Mouse (Mus musculus) cortical plate, adult 2 months (tissue): ENCODE measurements at regions not wholly inside any gene's neighbourhood (a gene's known extent, or its start where the extent isn't known, plus 50 kb on each side); places are given as distances from the start of the nearest gene placed in this dataset.

Experiments
- H3K27ac ChIP-seq: fragments of 200-500 bp; 2 replicates; pipeline ENCODE4 v1.5.1; 2012; ENCODE audit warnings: low read length, control low read depth, inconsistent platforms; ENCODE audit not compliant: insufficient read depth
- H3K4me1 ChIP-seq: fragments of 200-500 bp; 2 replicates; pipeline ENCODE4 v1.6.1; 2011; ENCODE audit warnings: low read length; ENCODE audit not compliant: control insufficient read depth, insufficient read depth
- H3K4me3 ChIP-seq: fragments of 200-500 bp; 2 replicates; pipeline ENCODE4 v1.5.1; 2011; ENCODE audit warnings: mild to moderate bottlenecking, low read length, control low read depth; ENCODE audit not compliant: insufficient read depth
- CTCF ChIP-seq: fragments of 200-500 bp; IDR thresholded peaks from 2 replicates; pipeline ENCODE4 v1.5.1; 2011; ENCODE audit warnings: mild to moderate bottlenecking, control low read depth, low read length; ENCODE audit not compliant: insufficient read depth; ENCODE audit errors: extremely low read depth
- POLR2A ChIP-seq: fragments of 200-500 bp; IDR thresholded peaks from 2 replicates; pipeline ENCODE4 v1.6.1; 2011; ENCODE audit warnings: mild to moderate bottlenecking, low read length, control low read depth; ENCODE audit not compliant: insufficient read depth; ENCODE audit errors: extremely low read depth

- no peak overlapping the region for H3K27ac ChIP-seq
- TF ChIP-seq CTCF (no peak), POLR2A (no peak)
- no peaks in the 10 kb centered on the region for H3K4me1 ChIP-seq
- H3K4me3 ChIP-seq, result no peak overlapping the region
These were observed 62.2 kb upstream of the Blcap start for GRCm38 (mm10) chr2:157633286-157633685.

DNA sequence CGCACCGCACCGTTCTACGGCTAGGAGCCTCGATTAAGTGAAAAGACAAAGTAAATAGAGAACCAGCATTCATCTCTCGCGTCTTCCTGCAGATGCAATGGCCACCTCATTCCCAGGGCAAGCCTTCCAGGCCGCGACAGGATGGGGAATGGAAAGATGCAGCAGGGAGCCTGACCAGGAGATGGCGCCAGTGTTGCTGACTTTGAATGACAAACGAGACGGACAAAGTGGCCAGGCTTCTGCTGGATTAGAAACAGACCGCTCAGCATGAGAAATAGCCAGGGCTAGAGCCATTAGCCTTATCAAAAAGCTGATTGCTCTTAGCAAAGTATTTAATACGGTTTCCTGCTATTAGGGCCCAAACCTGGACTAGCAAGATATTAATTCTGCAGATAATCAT lies 64.6 kb upstream of the Blcap start:
- no peak overlapping the region for H3K27ac ChIP-seq
- TF ChIP-seq POLR2A (no peak), CTCF (peak; percentile 96)
- H3K4me1 ChIP-seq, result no peaks in the 10 kb centered on the region
- H3K4me3 ChIP-seq, result no peak overlapping the region

- no peak overlapping the region for H3K27ac ChIP-seq
- no peak overlapping the region for H3K4me3 ChIP-seq
- TF ChIP-seq CTCF, result no peak
- no peaks in the 10 kb centered on the region for H3K4me1 ChIP-seq
These were observed 69.8 kb upstream of the Blcap start for GRCm38 (mm10) chr2:157640873-157641272.

DNA sequence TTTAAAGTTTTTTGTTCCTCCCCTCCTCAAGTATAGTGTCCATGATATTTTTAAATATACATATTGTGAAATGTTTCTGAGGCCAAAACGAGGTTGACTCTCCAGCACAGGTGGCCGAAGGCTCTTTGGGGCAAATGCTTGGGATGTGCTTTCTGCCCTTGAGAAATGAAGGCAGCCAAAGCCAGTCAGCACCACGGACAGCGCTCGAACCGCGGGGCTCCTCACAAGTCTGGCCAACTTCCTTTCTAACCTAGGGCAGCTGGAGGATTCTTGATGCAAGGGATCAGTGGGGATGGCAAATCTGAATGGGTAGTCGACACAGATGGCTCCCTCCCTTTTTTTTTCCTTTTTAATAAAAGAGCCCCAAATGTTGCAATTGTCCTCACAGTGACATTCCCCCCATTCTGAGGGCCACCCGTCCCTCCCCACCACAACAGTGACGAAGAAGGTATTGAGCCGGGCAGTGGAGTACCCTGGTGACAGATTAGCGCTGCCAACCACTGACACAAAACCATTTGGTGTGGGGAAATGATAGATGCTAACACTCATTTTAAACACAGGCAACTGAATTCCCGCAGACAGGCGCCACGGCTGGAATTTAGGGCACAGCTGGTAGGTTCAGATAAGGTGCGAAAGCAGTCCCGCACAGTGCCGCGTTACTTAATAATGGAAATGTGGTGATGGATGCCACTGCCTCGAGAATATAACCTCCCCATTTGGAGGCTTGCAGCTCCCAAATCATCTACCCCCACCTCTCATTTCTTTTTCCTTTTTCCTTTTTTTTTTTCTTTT lies 73.4 kb upstream of the Ctnnbl1 start:
- Histone ChIP-seq H3K4me3 (no peak overlapping the region), H3K27ac (no peak overlapping the region), H3K4me1 (no peaks in the 10 kb centered on the region)
- TF ChIP-seq POLR2A (no peak), CTCF (no peak)

DNA sequence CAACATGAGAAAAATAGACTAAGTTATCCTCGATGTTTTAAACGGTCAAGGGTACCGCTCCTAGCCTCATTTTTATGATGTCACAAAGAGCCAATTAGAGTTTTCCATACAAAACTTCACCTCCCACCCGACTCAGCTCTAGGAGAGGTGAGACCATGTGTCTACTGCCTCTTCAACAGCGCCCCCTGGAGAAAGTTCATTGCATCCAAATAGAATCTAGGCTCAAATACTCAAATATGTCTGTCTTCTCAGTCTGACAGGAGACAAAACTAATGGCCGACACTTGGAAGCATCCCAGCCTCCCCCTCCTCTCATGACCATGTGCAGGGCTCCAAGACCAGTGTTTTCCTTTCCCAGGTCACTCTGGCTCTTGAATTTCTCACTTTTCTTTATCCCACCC lies 72.7 kb upstream of the Ctnnbl1 start:
- TF ChIP-seq POLR2A (no peak), CTCF (no peak)
- H3K4me3 ChIP-seq, result no peak overlapping the region
- no peak overlapping the region for H3K27ac ChIP-seq
- H3K4me1 ChIP-seq, result no peaks in the 10 kb centered on the region

GRCm38 (mm10) chr2:157670191-157670590 lies 67.0 kb upstream of the Ctnnbl1 start:
- no peak overlapping the region for H3K4me3 ChIP-seq
- H3K4me1 ChIP-seq, result no peaks in the 10 kb centered on the region
- H3K27ac ChIP-seq, result no peak overlapping the region
- TF ChIP-seq CTCF (no peak), POLR2A (no peak)

GRCm38 (mm10) chr2:157674906-157675305 lies 62.3 kb upstream of the Ctnnbl1 start:
- Histone ChIP-seq H3K27ac (no peak overlapping the region), H3K4me1 (no peaks in the 10 kb centered on the region), H3K4me3 (no peak overlapping the region)
- TF ChIP-seq POLR2A (no peak), CTCF (no peak)

DNA sequence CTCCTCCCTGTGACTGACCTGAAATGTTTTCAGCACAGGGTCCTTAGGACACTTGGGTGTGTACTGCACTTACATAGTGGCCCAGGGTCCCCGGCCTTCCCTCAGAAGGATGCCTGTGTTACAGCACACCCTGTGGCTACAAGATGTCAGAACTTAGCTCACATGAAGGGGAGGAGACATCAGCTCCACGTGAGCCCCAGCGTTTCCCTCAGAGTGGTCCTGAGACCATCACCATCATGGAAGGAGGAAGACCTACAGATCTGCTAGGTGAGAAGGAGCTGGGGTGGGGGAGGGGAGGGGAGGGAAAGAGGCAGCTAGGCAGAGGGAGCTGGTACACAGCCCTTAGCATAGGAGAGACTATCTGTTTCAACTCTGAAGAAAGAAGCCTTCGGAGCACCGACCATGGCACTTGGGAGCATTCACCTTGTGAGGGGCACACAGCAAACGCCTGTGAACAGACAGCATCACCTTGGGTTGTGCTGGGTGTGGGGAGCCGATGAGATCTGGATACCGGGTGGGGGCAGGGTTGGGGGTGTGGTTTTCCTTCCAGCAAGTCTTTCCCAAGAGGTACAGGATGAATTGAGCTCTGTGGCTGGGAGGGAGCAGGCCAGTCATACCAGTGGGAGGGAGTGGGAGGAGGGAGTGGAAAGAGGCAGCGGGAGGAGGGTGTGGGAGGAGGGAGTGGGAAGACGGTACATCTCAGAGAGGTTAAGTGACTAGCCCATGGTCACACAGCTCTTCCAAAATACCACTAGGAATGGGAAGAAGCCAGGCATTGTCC lies 60.6 kb upstream of the Ctnnbl1 start:
- Histone ChIP-seq H3K4me3 (no peak overlapping the region), H3K27ac (no peak overlapping the region), H3K4me1 (no peaks in the 10 kb centered on the region)
- TF ChIP-seq POLR2A, result no peak
- TF ChIP-seq CTCF, result no peak

DNA sequence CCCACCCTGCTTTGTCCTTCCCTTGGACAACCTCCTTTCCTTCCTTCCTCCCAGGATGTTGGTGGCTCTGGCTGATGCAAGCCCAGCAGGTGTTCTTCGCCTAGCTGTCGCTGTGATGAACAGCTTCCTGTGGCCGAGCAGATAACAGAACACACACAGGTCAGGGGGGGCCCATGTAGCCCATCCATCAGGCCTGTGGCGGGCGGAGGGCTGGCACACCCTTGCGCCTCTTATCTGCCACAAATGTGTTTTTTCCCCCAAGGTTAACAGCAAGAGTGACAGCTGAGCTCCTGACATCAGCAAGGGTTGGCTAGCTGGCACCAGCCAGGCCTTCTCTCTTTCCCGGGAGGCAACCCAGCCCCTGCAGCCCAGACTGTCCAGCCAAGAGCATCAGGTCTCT lies 59.9 kb upstream of the Ctnnbl1 start:
- Histone ChIP-seq H3K27ac (no peak overlapping the region), H3K4me3 (no peak overlapping the region), H3K4me1 (no peaks in the 10 kb centered on the region)
- TF ChIP-seq POLR2A (no peak), CTCF (no peak)

DNA sequence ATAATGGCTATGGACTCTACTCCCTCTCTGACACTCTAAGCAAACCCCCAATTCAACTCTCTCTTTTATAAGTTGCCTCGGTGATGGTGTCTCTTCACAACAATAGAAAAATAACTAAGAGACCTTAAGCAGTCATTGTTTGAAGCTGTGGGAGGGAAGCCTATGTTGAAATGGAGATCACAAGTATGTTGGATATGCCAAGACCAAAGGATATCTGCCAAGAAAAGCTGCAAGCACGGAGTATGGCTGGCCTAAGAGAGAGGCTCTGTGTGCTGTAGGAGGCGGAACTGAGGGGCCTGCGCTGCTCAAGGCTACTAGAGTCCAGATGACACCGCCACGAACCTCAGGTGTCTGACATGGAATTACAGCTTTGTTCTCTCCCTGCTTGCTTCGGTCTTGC lies 55.3 kb upstream of the Ctnnbl1 start:
- H3K4me3 ChIP-seq, result no peak overlapping the region
- no peak for TF ChIP-seq POLR2A
- TF ChIP-seq CTCF, result no peak
- H3K4me1 ChIP-seq, result no peaks in the 10 kb centered on the region
- no peak overlapping the region for H3K27ac ChIP-seq
